Mouse (Mus musculus) hindbrain, postnatal 0 days (tissue): ENCODE data around the gene Vmn1r210. TPM values are rescaled to one million over a fixed set of nuclear protein-coding genes. Genes with fewer than 3 reads are reported as not detected.
"Not testable (repeated sequence)": the region's sequence is repeated elsewhere in the genome, so short reads cannot be mapped to it uniquely, and the experiment has no call there.

Experiments
- ATAC-seq: fragments of 200-750 bp; cut with Nextera tagmentation; 2 replicates; pipeline ENCODE4 v1.8.0; 2017; ENCODE audit warnings: mild to moderate bottlenecking, moderate TSS enrichment, moderate library complexity
- DNase-seq: peaks from one replicate; pipeline ENCODE4 v3.0.0-alpha.2; 2015; ENCODE audit warnings: low spot score
- H3K27ac ChIP-seq: fragments of 300-500 bp; sonication (generic); 2 replicates; pipeline ENCODE4 v1.5.1; 2014; ENCODE audit warnings: mild to moderate bottlenecking
- H3K27me3 ChIP-seq: fragments of 300-500 bp; sonication (generic); 2 replicates; pipeline ENCODE4 v1.6.1; 2014; ENCODE audit warnings: low read length, mixed read lengths; ENCODE audit not compliant: insufficient read depth
- H3K36me3 ChIP-seq: fragments of 300-500 bp; sonication (generic); 2 replicates; pipeline ENCODE4 v1.6.1; 2014; ENCODE audit warnings: low read length, mixed read lengths; ENCODE audit not compliant: insufficient read depth
- H3K4me1 ChIP-seq: fragments of 300-500 bp; sonication (generic); 2 replicates; pipeline ENCODE4 v1.6.1; 2014; ENCODE audit warnings: antibody characterized with exemption, low read length, mixed read lengths; ENCODE audit not compliant: insufficient read depth
- H3K4me2 ChIP-seq: fragments of 300-500 bp; sonication (generic); 2 replicates; pipeline ENCODE4 v1.6.1; 2014; ENCODE audit warnings: low read depth, mild to moderate bottlenecking, low read length, moderate library complexity, mixed read lengths
- H3K4me3 ChIP-seq: fragments of 300-500 bp; sonication (generic); 2 replicates; pipeline ENCODE4 v1.5.1; 2014; ENCODE audit warnings: low read length
- H3K9ac ChIP-seq: fragments of 300-500 bp; sonication (generic); replicated peaks from 2 replicates; pipeline ENCODE4 v1.6.1; 2014; ENCODE audit warnings: mild to moderate bottlenecking, low read length, moderate library complexity, mixed read lengths
- H3K9me3 ChIP-seq: fragments of 300-500 bp; sonication (generic); 2 replicates; pipeline ENCODE4 v1.6.1; 2016; ENCODE audit warnings: low read length, mixed read lengths
- CTCF ChIP-seq: IDR thresholded peaks from 2 replicates; pipeline ENCODE4 v1.5.1; 2016; ENCODE audit warnings: antibody characterized with exemption, control low read depth, low read depth
- WGBS: fragments of 180-500 bp; shearing (Covaris S2); extraction: QIAGEN DNeasy Blood & Tissue Kit; methylation state at CpG from one replicate; pipeline ENCODE4 v1.1.7; 2014; 5-methylcytosine and 5-hydroxymethylcytosine counted together
- polyA plus RNA-seq: library from polyadenylated mRNA; unstranded; fragments of >200 nt; fragmentation: Nextera tagmentation; extraction: Ambion mirVana; gene quantifications from 2 replicates; pipeline ENCODE4 v1.2.1, GENCODE M21; 2015
- total RNA-seq: library from RNA; depleted of rRNA; stranded (reverse); fragments of >200 nt; gene quantifications from 2 replicates; pipeline ENCODE4 v1.2.3, GENCODE M21; 2014; rRNA removed

Gene Vmn1r210
- total RNA-seq: not detected in 2 replicates
- polyA plus RNA-seq: not detected in 2 replicates

GRCm38 (mm10) chr13:22831248-22831647 lies at the start of gene Vmn1r210:
TSS of gene Vmn1r210 (minus strand) at chr13:22831348.
- Histone ChIP-seq H3K27ac (no peak within 1 kb of the TSS), H3K36me3 (no peaks in the 10 kb centered on the region), H3K4me3 (no peak within 1 kb of the TSS), H3K27me3 (no peaks in the 10 kb centered on the region), H3K9me3 (no peaks in the 10 kb centered on the region), H3K4me1 (no peaks in the 10 kb centered on the region), H3K9ac (no peak within 1 kb of the TSS), H3K4me2 (no peak within 1 kb of the TSS)
- DNase-seq: no peak
- 53% methylated on average over 4 of the region's 4 CpGs for WGBS
- ATAC-seq: no peak
- TF ChIP-seq CTCF: no peak

GRCm38 (mm10) chr13:22879257-22879656 lies 48.1 kb upstream of the Vmn1r210 start:
- ATAC-seq (no peak), DNase-seq (no peak)
- no peak overlapping the region for H3K27ac ChIP-seq
- TF ChIP-seq CTCF: peak; percentile 21; the same call in 1 of the 2 replicates
- no peaks in the 10 kb centered on the region for H3K36me3 ChIP-seq
- H3K4me2 ChIP-seq: no peak overlapping the region
- no peak overlapping the region for H3K4me3 ChIP-seq
- no peaks in the 10 kb centered on the region for H3K27me3 ChIP-seq
- no peaks in the 10 kb centered on the region for H3K4me1 ChIP-seq
- no peak overlapping the region for H3K9ac ChIP-seq
- no peaks in the 10 kb centered on the region for H3K9me3 ChIP-seq
- whole genome bisulfite sequencing: 86% methylated on average over 1 of the region's 1 CpGs

GRCm38 (mm10) chr13:22857461-22857860 lies 26.3 kb upstream of the Vmn1r210 start, which contains the start of gene Vmn1r211:
TSS of gene Vmn1r211 (minus strand) at chr13:22857561.
- H3K4me3 ChIP-seq: no peak within 1 kb of the TSS
- H3K9me3 ChIP-seq: no peaks in the 10 kb centered on the region
- WGBS: 70% methylated on average over 1 of the region's 1 CpGs
- no peaks in the 10 kb centered on the region for H3K4me1 ChIP-seq
- no peak within 1 kb of the TSS for H3K4me2 ChIP-seq
- H3K9ac ChIP-seq: no peak within 1 kb of the TSS
- no peaks in the 10 kb centered on the region for H3K27me3 ChIP-seq
- no peaks in the 10 kb centered on the region for H3K36me3 ChIP-seq
- no peak for TF ChIP-seq CTCF
- no peak for ATAC-seq
- no peak within 1 kb of the TSS for H3K27ac ChIP-seq
- no peak for DNase-seq

GRCm38 (mm10) chr13:22854760-22855159 lies 23.6 kb upstream of the Vmn1r210 start:
- Histone ChIP-seq H3K27me3 (no peaks in the 10 kb centered on the region), H3K4me2 (no peak overlapping the region), H3K27ac (no peak overlapping the region), H3K9me3 (no peaks in the 10 kb centered on the region), H3K9ac (no peak overlapping the region), H3K36me3 (no peaks in the 10 kb centered on the region), H3K4me1 (no peaks in the 10 kb centered on the region), H3K4me3 (no peak overlapping the region)
- no peak for DNase-seq
- TF ChIP-seq CTCF: no peak
- WGBS: 69% methylated on average over 4 of the region's 4 CpGs
- no peak for ATAC-seq

- Histone ChIP-seq H3K9ac (no peak overlapping the region), H3K27ac (no peak overlapping the region), H3K36me3 (no peaks in the 10 kb centered on the region), H3K9me3 (no peaks in the 10 kb centered on the region), H3K4me1 (no peaks in the 10 kb centered on the region), H3K4me2 (no peak overlapping the region), H3K4me3 (no peak overlapping the region), H3K27me3 (no peaks in the 10 kb centered on the region)
- DNase-seq (no peak), ATAC-seq (no peak)
- WGBS: 79% methylated on average over 1 of the region's 1 CpGs
- TF ChIP-seq CTCF: no peak
These were observed 15.7 kb upstream of the Vmn1r210 start for GRCm38 (mm10) chr13:22846798-22847197.

GRCm38 (mm10) chr13:22844304-22844703 lies 13.2 kb upstream of the Vmn1r210 start:
- not testable (repeated sequence) for H3K4me2 ChIP-seq, H3K27me3 ChIP-seq, DNase-seq, H3K27ac ChIP-seq, H3K9me3 ChIP-seq, H3K9ac ChIP-seq, H3K36me3 ChIP-seq, ATAC-seq, H3K4me3 ChIP-seq, H3K4me1 ChIP-seq
- 29% methylated on average over 3 of the region's 3 CpGs for WGBS

- H3K27me3 ChIP-seq, H3K27ac ChIP-seq, H3K36me3 ChIP-seq, H3K9ac ChIP-seq, H3K9me3 ChIP-seq, H3K4me2 ChIP-seq, DNase-seq, H3K4me1 ChIP-seq, ATAC-seq, H3K4me3 ChIP-seq: not testable (repeated sequence)
- 32% methylated on average over 7 of the region's 7 CpGs for WGBS
These were observed 1.8 kb downstream of the Vmn1r210 start for GRCm38 (mm10) chr13:22829395-22829794.

- ATAC-seq, H3K4me3 ChIP-seq, H3K36me3 ChIP-seq, DNase-seq, H3K27me3 ChIP-seq, H3K4me2 ChIP-seq, H3K4me1 ChIP-seq, H3K9ac ChIP-seq, H3K27ac ChIP-seq, H3K9me3 ChIP-seq: not testable (repeated sequence)
- WGBS: 88% methylated on average over 1 of the region's 1 CpGs
These were observed 9.5 kb downstream of the Vmn1r210 start for GRCm38 (mm10) chr13:22821601-22822000.

GRCm38 (mm10) chr13:22809582-22809981 lies 21.6 kb downstream of the Vmn1r210 start, which contains the start of gene Vmn1r209:
TSS of gene Vmn1r209 (minus strand) at chr13:22809682.
- not testable (repeated sequence) for H3K4me2 ChIP-seq, H3K4me3 ChIP-seq, H3K36me3 ChIP-seq, DNase-seq, ATAC-seq, H3K4me1 ChIP-seq, H3K9ac ChIP-seq, H3K27me3 ChIP-seq, H3K27ac ChIP-seq, H3K9me3 ChIP-seq

- not testable (repeated sequence) for H3K36me3 ChIP-seq, H3K4me2 ChIP-seq, H3K4me1 ChIP-seq, H3K27me3 ChIP-seq, ATAC-seq, H3K4me3 ChIP-seq, DNase-seq, H3K9ac ChIP-seq, H3K27ac ChIP-seq, H3K9me3 ChIP-seq
- WGBS: 82% methylated on average over 3 of the region's 3 CpGs
These were observed 43.1 kb downstream of the Vmn1r210 start for GRCm38 (mm10) chr13:22788096-22788495.
